Mouse (Mus musculus): ENCODE data around the gene Nup214. TPM values are rescaled to one million over a fixed set of nuclear protein-coding genes. Genes with fewer than 3 reads are reported as not detected.

Gene Nup214
- polyA plus RNA-seq, 1 experiment = 75.8 TPM

- Histone ChIP-seq H3K27me3 (ENCODE audit: control insufficient read depth, insufficient read depth, low read length) (no peaks in the 10 kb centered on the region), H3K27ac (ENCODE audit: control insufficient read depth, insufficient read depth, low read length) (peak overlapping the region; percentile 89), H3K4me1 (replicated peaks; ENCODE audit: control insufficient read depth, insufficient read depth, low read length) (peaks cover 17% of the 10 kb centered on the region), H3K36me3 (ENCODE audit: control insufficient read depth, insufficient read depth, low read length) (peaks cover 21% of the 10 kb centered on the region), H3K4me3 (ENCODE audit: control insufficient read depth, insufficient read depth, low read length) (peak overlapping the region; percentile 65)
- WGBS = 3% methylated on average over 2 of the region's 2 CpGs
- TF ChIP-seq POLR2A (IDR thresholded peaks at IDR 0.05; ENCODE audit: control insufficient read depth, extremely low read depth, insufficient read depth, low read length, poor library complexity) (no peak), CTCF (IDR thresholded peaks at IDR 0.05; ENCODE audit: borderline replicate concordance, control insufficient read depth, extremely low read depth, insufficient read depth, low read length, poor library complexity) (no peak)
- DNase-seq = peak; percentile 38
These were observed 108.0 kb downstream of the Nup214 start for GRCm38 (mm10) chr2:32082229-32082628.

GRCm38 (mm10) chr2:32083159-32084011 lies 109.1 kb downstream of the Nup214 start:
- Histone ChIP-seq H3K36me3 (ENCODE audit: control insufficient read depth, insufficient read depth, low read length) (peaks cover 17% of the 10 kb centered on the region), H3K4me1 (replicated peaks; ENCODE audit: control insufficient read depth, insufficient read depth, low read length) (peaks cover 17% of the 10 kb centered on the region), H3K4me3 (ENCODE audit: control insufficient read depth, insufficient read depth, low read length) (peak overlapping the region; percentile 65), H3K27me3 (ENCODE audit: control insufficient read depth, insufficient read depth, low read length) (no peaks in the 10 kb centered on the region), H3K27ac (ENCODE audit: control insufficient read depth, insufficient read depth, low read length) (peak overlapping the region; percentile 89)
- TF ChIP-seq CTCF (IDR thresholded peaks at IDR 0.05; ENCODE audit: borderline replicate concordance, control insufficient read depth, extremely low read depth, insufficient read depth, low read length, poor library complexity) = peak; percentile 70
- 0 out of 2 replicates have a peak, but pooled peaks have one; percentile 63 for TF ChIP-seq POLR2A (IDR thresholded peaks at IDR 0.05; ENCODE audit: control insufficient read depth, extremely low read depth, insufficient read depth, low read length, poor library complexity)
- peak; percentile 80 for DNase-seq
- under 1% methylated on average over 90 of the region's 91 CpGs for WGBS

- TF ChIP-seq POLR2A (IDR thresholded peaks at IDR 0.05; ENCODE audit: control insufficient read depth, extremely low read depth, insufficient read depth, low read length, poor library complexity) = peak; percentile 88
- peak; percentile 33; the same call in 1 of the 2 replicates for TF ChIP-seq CTCF (IDR thresholded peaks at IDR 0.05; ENCODE audit: borderline replicate concordance, control insufficient read depth, extremely low read depth, insufficient read depth, low read length, poor library complexity)
- peak; percentile 70 for DNase-seq
- Histone ChIP-seq H3K4me1 (replicated peaks; ENCODE audit: control insufficient read depth, insufficient read depth, low read length) (peaks cover 15% of the 10 kb centered on the region), H3K4me3 (ENCODE audit: control insufficient read depth, insufficient read depth, low read length) (peak within 1 kb of the TSS; percentile 65), H3K36me3 (ENCODE audit: control insufficient read depth, insufficient read depth, low read length) (peaks cover 10% of the 10 kb centered on the region), H3K27ac (ENCODE audit: control insufficient read depth, insufficient read depth, low read length) (peak within 1 kb of the TSS; percentile 89), H3K27me3 (ENCODE audit: control insufficient read depth, insufficient read depth, low read length) (no peaks in the 10 kb centered on the region)
- under 1% methylated on average over 67 of the region's 68 CpGs for WGBS
These were observed 110.1 kb downstream of the Nup214 start, which contains the start of gene Fam78a for GRCm38 (mm10) chr2:32084111-32084871. Fam78a (minus strand) TSS chr2:32084857.

GRCm38 (mm10) chr2:32084872-32085199 lies 110.6 kb downstream of the Nup214 start:
- peaks cover 11% of the 10 kb centered on the region for H3K4me1 ChIP-seq (replicated peaks; ENCODE audit: control insufficient read depth, insufficient read depth, low read length)
- no peaks in the 10 kb centered on the region for H3K27me3 ChIP-seq (ENCODE audit: control insufficient read depth, insufficient read depth, low read length)
- peaks cover 8% of the 10 kb centered on the region for H3K36me3 ChIP-seq (ENCODE audit: control insufficient read depth, insufficient read depth, low read length)
- no peak for DNase-seq
- TF ChIP-seq POLR2A (IDR thresholded peaks at IDR 0.05; ENCODE audit: control insufficient read depth, extremely low read depth, insufficient read depth, low read length, poor library complexity) = no peak
- WGBS = 35% methylated on average over 2 of the region's 2 CpGs
- no peak overlapping the region for H3K4me3 ChIP-seq (ENCODE audit: control insufficient read depth, insufficient read depth, low read length)
- no peak overlapping the region for H3K27ac ChIP-seq (ENCODE audit: control insufficient read depth, insufficient read depth, low read length)

DNA sequence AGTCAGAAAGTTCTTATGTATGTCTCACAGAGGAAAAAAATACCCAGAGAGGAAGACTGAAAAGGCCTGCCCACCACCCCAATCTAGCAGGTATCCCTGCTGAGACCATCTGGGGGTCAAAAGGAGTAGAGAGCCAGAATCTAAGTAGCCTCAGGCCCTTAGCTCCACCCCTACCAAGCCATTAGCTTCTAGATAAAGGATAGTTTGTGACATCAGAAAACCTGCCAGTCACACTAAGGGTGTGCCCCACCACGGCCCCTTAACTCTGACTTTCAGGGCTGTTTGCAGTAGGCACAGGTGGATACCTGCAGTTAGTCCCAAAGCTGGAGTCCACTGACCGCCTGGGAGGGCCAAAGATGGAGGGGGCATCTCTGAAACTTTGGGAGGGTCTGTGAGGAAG lies 111.0 kb downstream of the Nup214 start:
- 88% methylated on average over 2 of the region's 2 CpGs for WGBS
- Histone ChIP-seq H3K4me1 (replicated peaks; ENCODE audit: control insufficient read depth, insufficient read depth, low read length) (peaks cover 11% of the 10 kb centered on the region), H3K4me3 (ENCODE audit: control insufficient read depth, insufficient read depth, low read length) (no peak overlapping the region), H3K27me3 (ENCODE audit: control insufficient read depth, insufficient read depth, low read length) (no peaks in the 10 kb centered on the region), H3K36me3 (ENCODE audit: control insufficient read depth, insufficient read depth, low read length) (peaks cover 8% of the 10 kb centered on the region), H3K27ac (ENCODE audit: control insufficient read depth, insufficient read depth, low read length) (no peak overlapping the region)
- no peak for TF ChIP-seq CTCF (IDR thresholded peaks at IDR 0.05; ENCODE audit: borderline replicate concordance, control insufficient read depth, extremely low read depth, insufficient read depth, low read length, poor library complexity)
- no peak for TF ChIP-seq POLR2A (IDR thresholded peaks at IDR 0.05; ENCODE audit: control insufficient read depth, extremely low read depth, insufficient read depth, low read length, poor library complexity)
- peak; percentile 14 for DNase-seq

- no peak overlapping the region for H3K27ac ChIP-seq (ENCODE audit: control insufficient read depth, insufficient read depth, low read length)
- H3K27me3 ChIP-seq (ENCODE audit: control insufficient read depth, insufficient read depth, low read length) = no peaks in the 10 kb centered on the region
- peaks cover 11% of the 10 kb centered on the region for H3K4me1 ChIP-seq (replicated peaks; ENCODE audit: control insufficient read depth, insufficient read depth, low read length)
- 89% methylated on average over 4 of the region's 4 CpGs for WGBS
- H3K36me3 ChIP-seq (ENCODE audit: control insufficient read depth, insufficient read depth, low read length) = no peaks in the 10 kb centered on the region
- no peak for DNase-seq
- no peak overlapping the region for H3K4me3 ChIP-seq (ENCODE audit: control insufficient read depth, insufficient read depth, low read length)
- TF ChIP-seq POLR2A (IDR thresholded peaks at IDR 0.05; ENCODE audit: control insufficient read depth, extremely low read depth, insufficient read depth, low read length, poor library complexity) (no peak), CTCF (IDR thresholded peaks at IDR 0.05; ENCODE audit: borderline replicate concordance, control insufficient read depth, extremely low read depth, insufficient read depth, low read length, poor library complexity) (no peak)
These were observed 113.4 kb downstream of the Nup214 start for GRCm38 (mm10) chr2:32087606-32088005.

Measured in thymus, adult 2 months (tissue).